Mouse (Mus musculus): ENCODE results near the gene Gm16867. TPM values are rescaled to one million over a fixed set of nuclear protein-coding genes. Genes with fewer than 3 reads are reported as not detected.
"Not testable (repeated sequence)": the region's sequence is repeated elsewhere in the genome, so short reads cannot be mapped to it uniquely, and the experiment has no call there.

Gm16867 gene
- polyA plus RNA-seq (2012), result 0.77 and 12.7 TPM in 2 replicates

GRCm38 (mm10) chr14:69503174-69503573 lies at the start of gene Gm16867:
Gene Gm16867 (minus strand): TSS chr14:69503362.
- not testable (repeated sequence) for H3K36me3 ChIP-seq (ENCODE audit: control insufficient read depth); H3K4me3 ChIP-seq (replicated peaks); H3K4me1 ChIP-seq (ENCODE audit: control insufficient read depth); H3K27me3 ChIP-seq (ENCODE audit: control insufficient read depth); H3K9me3 ChIP-seq (ENCODE audit: control insufficient read depth, low read length)

- not testable (repeated sequence) for H3K4me1 ChIP-seq (ENCODE audit: control insufficient read depth); H3K36me3 ChIP-seq (ENCODE audit: control insufficient read depth); H3K9me3 ChIP-seq (ENCODE audit: control insufficient read depth, low read length); H3K4me3 ChIP-seq (replicated peaks); H3K27me3 ChIP-seq (ENCODE audit: control insufficient read depth)
Observed at GRCm38 (mm10) chr14:69547310-69547709, 44.1 kb upstream of the Gm16867 start.

- H3K36me3 ChIP-seq (ENCODE audit: control insufficient read depth); H3K9me3 ChIP-seq (ENCODE audit: control insufficient read depth, low read length); H3K4me3 ChIP-seq (replicated peaks); H3K27me3 ChIP-seq (ENCODE audit: control insufficient read depth); H3K4me1 ChIP-seq (ENCODE audit: control insufficient read depth): not testable (repeated sequence)
Observed at GRCm38 (mm10) chr14:69545052-69545451, 41.9 kb upstream of the Gm16867 start.

- not testable (repeated sequence) for H3K27me3 ChIP-seq (ENCODE audit: control insufficient read depth); H3K36me3 ChIP-seq (ENCODE audit: control insufficient read depth); H3K9me3 ChIP-seq (ENCODE audit: control insufficient read depth, low read length); H3K4me1 ChIP-seq (ENCODE audit: control insufficient read depth); H3K4me3 ChIP-seq (replicated peaks)
Observed at GRCm38 (mm10) chr14:69544033-69544432, 40.9 kb upstream of the Gm16867 start.

GRCm38 (mm10) chr14:69542695-69543094 lies 39.5 kb upstream of the Gm16867 start:
- H3K9me3 ChIP-seq (ENCODE audit: control insufficient read depth, low read length); H3K36me3 ChIP-seq (ENCODE audit: control insufficient read depth); H3K27me3 ChIP-seq (ENCODE audit: control insufficient read depth); H3K4me3 ChIP-seq (replicated peaks); H3K4me1 ChIP-seq (ENCODE audit: control insufficient read depth): not testable (repeated sequence)

GRCm38 (mm10) chr14:69540113-69540512 lies 37.0 kb upstream of the Gm16867 start:
- not testable (repeated sequence) for H3K9me3 ChIP-seq (ENCODE audit: control insufficient read depth, low read length); H3K4me1 ChIP-seq (ENCODE audit: control insufficient read depth); H3K36me3 ChIP-seq (ENCODE audit: control insufficient read depth); H3K4me3 ChIP-seq (replicated peaks); H3K27me3 ChIP-seq (ENCODE audit: control insufficient read depth)

- H3K9me3 ChIP-seq (ENCODE audit: control insufficient read depth, low read length); H3K27me3 ChIP-seq (ENCODE audit: control insufficient read depth); H3K4me3 ChIP-seq (replicated peaks); H3K36me3 ChIP-seq (ENCODE audit: control insufficient read depth); H3K4me1 ChIP-seq (ENCODE audit: control insufficient read depth): not testable (repeated sequence)
Observed at GRCm38 (mm10) chr14:69536539-69536938, 33.4 kb upstream of the Gm16867 start.

- H3K36me3 ChIP-seq (ENCODE audit: control insufficient read depth); H3K4me1 ChIP-seq (ENCODE audit: control insufficient read depth); H3K4me3 ChIP-seq (replicated peaks): not testable (repeated sequence)
Observed at GRCm38 (mm10) chr14:69526202-69526601, 23.0 kb upstream of the Gm16867 start.

GRCm38 (mm10) chr14:69523001-69523400 lies 19.8 kb upstream of the Gm16867 start:
- H3K4me1 ChIP-seq (ENCODE audit: control insufficient read depth); H3K4me3 ChIP-seq (replicated peaks); H3K9me3 ChIP-seq (ENCODE audit: control insufficient read depth, low read length); H3K27me3 ChIP-seq (ENCODE audit: control insufficient read depth); H3K36me3 ChIP-seq (ENCODE audit: control insufficient read depth): not testable (repeated sequence)

More at GRCm38 (mm10) chr14:69526202-69526601, 23.0 kb upstream of the Gm16867 start:
- not testable (repeated sequence) for H3K27me3 ChIP-seq (ENCODE audit: control insufficient read depth); H3K9me3 ChIP-seq (ENCODE audit: control insufficient read depth, low read length)

- not testable (repeated sequence) for H3K4me1 ChIP-seq (ENCODE audit: control insufficient read depth); H3K9me3 ChIP-seq (ENCODE audit: control insufficient read depth, low read length); H3K27me3 ChIP-seq (ENCODE audit: control insufficient read depth); H3K4me3 ChIP-seq (replicated peaks); H3K36me3 ChIP-seq (ENCODE audit: control insufficient read depth)
Observed at GRCm38 (mm10) chr14:69520810-69521209, 17.6 kb upstream of the Gm16867 start.

- H3K27me3 ChIP-seq (ENCODE audit: control insufficient read depth); H3K36me3 ChIP-seq (ENCODE audit: control insufficient read depth); H3K4me3 ChIP-seq (replicated peaks); H3K4me1 ChIP-seq (ENCODE audit: control insufficient read depth); H3K9me3 ChIP-seq (ENCODE audit: control insufficient read depth, low read length): not testable (repeated sequence)
Observed at GRCm38 (mm10) chr14:69512449-69512848, 9.3 kb upstream of the Gm16867 start, which contains the start of gene Gm27179. Gene Gm27179 (minus strand): TSS chr14:69512549.

- H3K9me3 ChIP-seq (ENCODE audit: control insufficient read depth, low read length); H3K4me1 ChIP-seq (ENCODE audit: control insufficient read depth); H3K4me3 ChIP-seq (replicated peaks); H3K36me3 ChIP-seq (ENCODE audit: control insufficient read depth); H3K27me3 ChIP-seq (ENCODE audit: control insufficient read depth): not testable (repeated sequence)
Observed at GRCm38 (mm10) chr14:69507000-69507399, 3.8 kb upstream of the Gm16867 start.

GRCm38 (mm10) chr14:69502440-69503150 lies 567 bp downstream of the Gm16867 start:
- not testable (repeated sequence) for H3K9me3 ChIP-seq (ENCODE audit: control insufficient read depth, low read length); H3K27me3 ChIP-seq (ENCODE audit: control insufficient read depth); H3K4me3 ChIP-seq (replicated peaks); H3K4me1 ChIP-seq (ENCODE audit: control insufficient read depth); H3K36me3 ChIP-seq (ENCODE audit: control insufficient read depth)

GRCm38 (mm10) chr14:69496259-69496658 lies 6.9 kb downstream of the Gm16867 start:
- not testable (repeated sequence) for H3K36me3 ChIP-seq (ENCODE audit: control insufficient read depth); H3K27me3 ChIP-seq (ENCODE audit: control insufficient read depth); H3K4me1 ChIP-seq (ENCODE audit: control insufficient read depth); H3K4me3 ChIP-seq (replicated peaks); H3K9me3 ChIP-seq (ENCODE audit: control insufficient read depth, low read length)

- not testable (repeated sequence) for H3K36me3 ChIP-seq (ENCODE audit: control insufficient read depth); H3K4me3 ChIP-seq (replicated peaks); H3K4me1 ChIP-seq (ENCODE audit: control insufficient read depth); H3K9me3 ChIP-seq (ENCODE audit: control insufficient read depth, low read length); H3K27me3 ChIP-seq (ENCODE audit: control insufficient read depth)
Observed at GRCm38 (mm10) chr14:69494946-69495345, 8.2 kb downstream of the Gm16867 start.
